Mouse (Mus musculus) myocyte (in vitro differentiated cells): Measurements from ENCODE around the gene Inca1.

Source experiments
- MAX ChIP-seq: IDR thresholded peaks from one replicate; pipeline ENCODE4 v1.6.1; 2011; ENCODE audit warnings: low read depth, mild to moderate bottlenecking, control low read depth
- POLR2A ChIP-seq: IDR thresholded peaks from one replicate; pipeline ENCODE4 v1.6.1; 2011; ENCODE audit warnings: low read depth, mild to moderate bottlenecking, control low read depth, moderate library complexity; ENCODE audit not compliant: insufficient read length
- REST ChIP-seq: IDR thresholded peaks from one replicate; pipeline ENCODE4 v1.6.1; 2011; ENCODE audit warnings: mild to moderate bottlenecking, control low read depth, moderate library complexity; ENCODE audit not compliant: insufficient read depth, insufficient read length
- USF1 ChIP-seq: IDR thresholded peaks from one replicate; pipeline ENCODE4 v1.6.1; 2011; ENCODE audit warnings: low read depth, mild to moderate bottlenecking, control low read depth, moderate library complexity

- TF ChIP-seq POLR2A (no peak), MAX (no peak), USF1 (no peak), REST (no peak)
Observed at GRCm38 (mm10) chr11:70745636-70746035, 45.7 kb upstream of the Inca1 start.
